Mouse (Mus musculus) thymus, postnatal 4 days (tissue): ENCODE results near the gene Birc6.
A peak's percentile ranks its signal among the peaks of the same experiment; 100 is the strongest.

Experiments
- DNase-seq: peaks from one replicate; pipeline ENCODE4 v3.0.0; 2021

Gene Birc6

DNA sequence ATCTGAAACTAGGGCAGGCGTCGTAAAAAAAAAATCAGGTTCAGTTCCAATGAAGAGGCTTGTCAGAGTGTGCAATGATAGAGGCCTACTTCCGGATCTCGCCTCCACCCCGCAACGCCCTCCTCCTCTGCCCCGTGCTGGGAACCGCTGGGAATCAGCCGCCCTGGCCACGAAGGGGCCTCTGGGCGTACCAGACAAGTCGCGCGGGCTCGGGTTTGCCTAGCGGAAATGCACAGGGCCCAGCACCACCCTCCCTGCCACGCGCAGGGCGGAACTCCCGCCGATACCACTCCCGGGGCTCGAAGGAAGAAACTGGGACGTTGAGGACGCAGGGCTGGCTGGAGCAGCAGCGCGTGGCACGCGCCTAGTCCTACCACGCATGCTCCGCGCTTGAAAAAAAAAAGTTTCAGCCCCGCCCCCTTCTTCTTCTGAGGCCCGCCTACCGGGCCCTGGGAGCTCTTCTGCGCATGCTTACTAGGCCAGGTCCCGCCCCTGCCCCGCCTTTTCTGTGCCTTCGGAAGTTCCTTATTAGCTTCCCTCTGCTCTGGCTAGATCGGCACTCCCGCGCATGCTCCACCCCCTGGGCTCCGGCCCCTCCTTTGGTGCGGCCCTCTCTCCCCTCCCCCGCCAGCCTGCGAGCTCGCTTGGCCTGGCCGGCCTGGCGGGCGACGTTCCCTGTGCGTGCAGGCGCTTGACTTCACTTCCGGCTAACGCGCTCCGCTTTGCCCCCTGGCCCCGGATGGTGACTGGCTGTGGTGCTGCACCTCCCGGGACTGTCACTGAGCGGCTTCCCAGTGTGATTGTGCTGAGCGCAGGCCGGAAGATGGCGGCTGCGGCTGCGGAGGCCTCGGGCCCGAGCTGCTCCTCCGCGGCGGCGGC, at the start of gene Birc6:
TSS of gene Birc6 (plus strand) at position 567 of the 879 bp plus-strand sequence.
- peak; percentile 99 for DNase-seq

DNA sequence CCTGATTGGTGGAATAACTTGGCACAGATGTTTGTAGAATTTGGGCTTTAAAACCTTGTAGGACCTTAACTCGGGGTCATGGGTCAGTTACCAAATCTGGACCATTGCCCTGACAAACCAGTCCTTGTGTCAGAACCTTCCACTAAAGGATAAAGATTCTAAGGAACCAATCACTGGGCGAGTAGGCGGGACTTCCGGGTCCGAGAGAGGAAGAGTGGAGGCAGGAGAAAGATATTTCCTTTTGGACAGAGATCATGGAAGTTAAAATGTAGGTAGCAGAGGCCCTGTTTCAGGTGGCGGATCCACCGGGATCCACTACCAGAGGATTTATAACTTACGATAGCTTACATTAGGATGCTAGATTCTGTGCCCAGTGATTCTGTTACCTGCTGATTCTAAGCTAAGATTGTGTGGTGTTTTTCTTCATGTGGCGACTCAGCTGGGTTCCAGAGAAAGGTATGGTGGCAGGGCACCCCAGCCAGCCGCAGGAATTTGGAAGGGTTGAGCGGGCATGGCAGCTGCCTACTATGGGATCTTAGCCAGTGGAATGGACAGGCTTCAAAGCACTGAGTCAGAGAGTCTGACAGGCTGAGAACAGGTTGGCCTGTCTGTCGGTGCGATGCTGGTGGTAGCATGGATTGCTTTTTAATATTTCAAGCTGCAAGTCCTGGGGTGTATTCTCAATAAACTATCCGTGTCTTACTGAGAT, 47.6 kb upstream of the Birc6 start:
- no peak for DNase-seq

DNA sequence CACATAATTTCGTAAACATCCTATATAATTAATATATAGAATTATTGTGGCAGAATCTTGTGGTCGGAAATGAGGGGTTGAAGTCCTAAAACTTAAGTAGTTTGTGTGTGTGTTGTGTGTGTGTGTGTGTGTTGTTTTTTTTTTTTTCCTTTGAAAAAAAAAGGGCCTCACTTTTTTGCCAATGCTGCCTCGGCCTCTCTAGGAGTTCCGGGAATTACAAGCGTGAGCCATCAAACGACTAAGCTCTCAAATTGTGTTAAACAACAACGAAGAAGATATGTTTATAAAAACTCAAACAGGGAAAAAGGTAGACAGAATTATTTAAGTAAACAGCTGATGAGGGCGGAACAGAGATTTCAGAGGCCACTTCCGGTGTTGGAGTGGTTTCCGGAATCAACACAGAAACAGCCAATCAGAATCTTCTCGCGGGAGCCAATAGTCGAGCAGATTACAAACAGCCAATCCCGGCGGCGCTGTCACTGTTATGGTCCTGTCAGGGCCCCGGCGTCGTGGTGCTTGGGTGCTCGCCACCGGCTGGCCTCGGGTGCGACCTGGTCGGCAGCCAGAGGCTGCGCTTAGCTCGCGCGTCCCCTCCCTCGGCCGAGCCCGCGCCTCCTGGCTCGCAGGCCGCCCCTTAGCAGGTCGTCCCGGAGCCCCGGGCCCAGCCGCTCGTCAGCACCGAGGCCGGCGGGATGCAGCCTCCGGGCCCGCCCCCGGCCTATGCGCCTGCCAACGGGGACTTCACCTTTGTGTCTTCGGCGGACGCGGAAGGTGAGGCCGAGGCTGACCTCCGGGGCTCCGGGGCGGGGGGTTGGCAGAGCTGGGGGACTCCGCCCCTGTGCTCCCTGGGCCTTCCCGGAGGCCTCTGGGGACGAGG, 38.8 kb upstream of the Birc6 start, which contains the start of gene Yipf4:
TSS of gene Yipf4 (plus strand) at position 470 of the 877 bp plus-strand sequence.
- DNase-seq: peak; percentile 94

- no peak for DNase-seq
Measured at GRCm38 (mm10) chr17:74489901-74490220, 38.2 kb upstream of the Birc6 start.

DNA sequence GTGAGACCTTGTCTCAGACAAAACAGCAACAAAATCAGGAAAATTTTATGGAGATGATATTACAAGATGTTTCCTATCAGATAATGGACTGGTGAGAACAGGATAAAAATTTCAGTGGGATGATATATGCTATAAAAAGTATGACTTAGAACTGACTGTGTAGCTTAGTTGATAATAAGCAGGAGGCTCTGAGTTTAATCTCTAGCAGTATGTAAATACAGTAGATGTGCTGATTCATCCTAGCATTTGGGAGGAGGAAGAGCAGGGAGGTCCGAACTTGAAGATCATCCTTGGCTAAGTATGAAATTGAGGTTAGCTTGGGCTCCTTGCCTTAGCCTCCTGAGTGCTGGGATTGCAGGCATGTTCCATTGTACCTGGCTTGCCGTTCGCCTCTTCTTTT, 36.5 kb upstream of the Birc6 start:
- DNase-seq: no peak

DNA sequence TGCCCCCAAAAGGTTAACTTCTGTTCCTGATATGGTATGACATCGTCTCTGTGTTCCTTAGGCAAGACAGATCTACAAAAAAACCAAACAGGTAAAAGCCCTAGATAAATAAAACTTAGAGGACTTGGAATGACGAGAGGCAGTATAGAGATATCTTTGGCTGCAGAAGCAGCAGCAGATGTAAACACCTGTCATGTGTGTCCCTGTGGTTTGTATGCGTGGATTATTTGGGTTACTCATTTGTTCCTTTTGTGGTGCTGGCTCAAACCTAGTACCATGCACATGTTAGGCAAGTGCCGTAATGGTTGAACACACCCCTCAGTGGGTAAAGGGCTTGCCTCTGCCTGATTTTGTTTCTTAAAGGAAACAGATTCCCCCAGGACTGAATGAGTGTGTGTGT, 27.9 kb upstream of the Birc6 start:
- DNase-seq: no peak

DNA sequence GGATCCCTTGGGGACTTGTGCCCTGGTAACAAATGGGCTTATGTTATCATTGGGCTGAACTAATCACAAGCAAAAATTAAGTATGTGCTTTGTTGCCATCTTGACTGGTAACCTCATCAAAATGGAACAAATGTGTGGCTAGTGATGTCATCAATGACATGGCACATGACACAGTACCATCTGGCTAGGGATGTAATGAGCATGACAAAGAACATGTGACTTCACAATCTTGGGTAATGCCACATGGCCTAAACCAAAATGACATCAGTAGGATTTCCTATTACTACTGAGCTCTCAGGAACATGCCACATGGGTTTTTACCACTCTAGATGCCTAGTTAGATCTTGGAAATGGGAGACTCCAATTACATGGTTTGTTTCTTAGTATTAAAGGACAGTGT, 27.0 kb upstream of the Birc6 start:
- DNase-seq: no peak

- no peak for DNase-seq
Measured at GRCm38 (mm10) chr17:74507934-74508333, 20.2 kb upstream of the Birc6 start.

GRCm38 (mm10) chr17:74508600-74508999, 19.5 kb upstream of the Birc6 start:
- DNase-seq: no peak

GRCm38 (mm10) chr17:74512308-74512707, 15.8 kb upstream of the Birc6 start:
- no peak for DNase-seq

- peak; percentile 12 for DNase-seq
Measured at GRCm38 (mm10) chr17:74522797-74523723, 5.0 kb upstream of the Birc6 start.

DNA sequence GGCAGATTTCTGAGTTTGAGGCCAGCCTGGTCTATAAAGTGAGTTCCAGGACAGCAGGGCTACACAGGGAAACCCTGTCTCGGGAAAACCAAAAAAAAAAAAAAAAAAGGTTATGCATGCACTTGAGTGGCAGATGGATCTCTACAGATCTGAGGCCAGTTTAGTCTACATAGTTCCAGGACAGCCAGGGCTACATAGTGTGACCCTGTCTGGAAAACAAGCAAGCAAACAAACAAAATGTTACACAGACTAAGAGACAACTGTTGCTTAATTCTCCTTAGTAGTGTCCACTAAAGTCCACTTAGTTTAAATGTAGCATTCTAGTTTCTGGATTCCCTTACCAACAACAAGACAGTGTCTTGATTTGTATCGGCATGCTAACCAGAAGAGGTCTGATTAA, 2.0 kb upstream of the Birc6 start:
- no peak for DNase-seq

- peak; percentile 11 for DNase-seq
Measured at GRCm38 (mm10) chr17:74526806-74527653, 1.1 kb upstream of the Birc6 start.

DNA sequence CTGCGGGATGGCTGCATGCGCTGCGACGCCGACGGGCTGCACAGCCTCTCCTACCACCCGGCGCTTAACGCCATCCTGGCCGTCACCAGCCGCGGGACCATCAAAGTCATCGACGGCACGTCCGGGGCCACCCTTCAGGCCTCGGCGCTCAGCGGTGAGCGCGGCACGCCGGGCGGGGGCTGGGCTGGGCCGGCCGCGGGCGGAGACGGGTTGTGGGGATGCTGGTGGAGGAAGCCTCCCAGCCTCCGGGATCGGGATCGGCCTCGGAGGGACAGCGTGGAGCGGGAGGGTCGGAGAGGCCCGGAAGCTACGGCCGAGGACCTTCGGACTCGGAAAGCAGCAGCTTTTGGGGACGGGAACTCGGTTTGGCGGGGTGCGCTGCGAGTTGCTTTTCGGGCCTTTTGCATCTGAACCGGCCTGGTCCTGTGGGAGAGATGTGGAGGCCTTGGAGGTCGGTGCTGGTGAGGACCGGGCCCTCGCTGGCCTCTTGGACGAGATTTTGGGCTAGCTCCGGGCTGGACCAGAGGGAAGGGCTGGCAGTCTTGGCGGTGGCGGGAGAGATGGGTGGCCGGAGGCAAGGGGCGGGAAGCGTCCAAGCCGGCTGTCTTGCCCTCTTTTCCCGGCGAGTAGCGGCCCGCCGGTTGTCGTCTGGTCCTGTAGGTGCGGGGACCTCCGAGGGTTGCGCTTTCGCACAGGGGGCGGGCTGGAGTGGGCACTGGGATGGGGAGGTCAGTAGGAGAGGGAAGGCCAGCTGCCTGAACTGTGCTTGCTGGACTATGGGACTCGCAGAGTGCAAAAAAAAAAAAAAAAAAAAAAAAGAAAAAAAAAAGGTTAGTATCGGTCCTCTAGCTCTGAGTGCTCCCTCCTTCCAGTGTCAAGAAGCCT, 795 bp downstream of the Birc6 start:
- DNase-seq: peak; percentile 62

GRCm38 (mm10) chr17:74529533-74529824, 1.4 kb downstream of the Birc6 start:
- DNase-seq: peak; percentile 8

- DNase-seq: no peak
Measured at GRCm38 (mm10) chr17:74534971-74535370, 6.9 kb downstream of the Birc6 start.

DNA sequence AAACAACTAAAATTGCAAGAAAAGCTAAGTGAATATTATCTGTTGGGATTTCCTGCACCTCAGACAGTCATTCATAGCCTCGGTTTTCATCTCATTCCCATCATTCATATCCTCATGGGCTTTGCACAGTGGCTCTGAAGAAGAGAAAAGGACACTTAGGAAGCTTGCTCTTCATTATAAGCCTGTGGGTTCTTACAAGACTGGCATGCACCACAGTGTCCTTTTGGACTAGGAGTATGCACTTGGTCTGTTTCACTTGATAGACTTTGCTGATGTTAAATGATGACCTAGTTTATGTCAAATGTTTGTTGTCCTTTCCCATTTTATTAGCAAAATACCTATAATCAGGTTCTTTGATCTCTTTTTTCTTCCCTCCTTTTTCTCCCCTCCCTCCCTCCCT, 9.4 kb downstream of the Birc6 start:
- DNase-seq: no peak

GRCm38 (mm10) chr17:74543615-74544014, 15.5 kb downstream of the Birc6 start:
- no peak for DNase-seq

GRCm38 (mm10) chr17:74554118-74554517, 26.0 kb downstream of the Birc6 start:
- no peak for DNase-seq

- DNase-seq: no peak
Measured at GRCm38 (mm10) chr17:74559891-74560290, 31.8 kb downstream of the Birc6 start.
